Mouse (Mus musculus) cerebellum, adult 18-20 months (tissue): ENCODE results near the gene Mettl5.
A peak's percentile ranks its signal among the peaks of the same experiment; 100 is the strongest.
"Not testable (repeated sequence)": the region's sequence is repeated elsewhere in the genome, so short reads cannot be mapped to it uniquely, and the experiment has no call there.

Source experiments
- DNase-seq, 2 experiments: peaks; one replicate each; pipeline ENCODE4 v3.0.0; 2021

Mettl5 gene

GRCm38 (mm10) chr2:69885451-69886305, at the start of gene Mettl5:
TSS of gene Mettl5 (minus strand) at chr2:69885615.
- DNase-seq, result peak; percentile 83 to 89

- no peak for DNase-seq
Observed at GRCm38 (mm10) chr2:69924943-69925342, 39.5 kb upstream of the Mettl5 start.

GRCm38 (mm10) chr2:69917301-69917700, 31.9 kb upstream of the Mettl5 start:
- no peak for DNase-seq

GRCm38 (mm10) chr2:69912801-69913200, 27.4 kb upstream of the Mettl5 start:
- no peak for DNase-seq

GRCm38 (mm10) chr2:69907394-69907793, 22.0 kb upstream of the Mettl5 start:
- not testable (repeated sequence) for DNase-seq

GRCm38 (mm10) chr2:69903541-69903940, 18.1 kb upstream of the Mettl5 start:
- no peak for DNase-seq

GRCm38 (mm10) chr2:69897618-69898575, 12.5 kb upstream of the Mettl5 start:
- peak; percentile 46 to 64 for DNase-seq

- DNase-seq, result peak; percentile 97
Observed at GRCm38 (mm10) chr2:69897039-69897617, 11.7 kb upstream of the Mettl5 start, which contains the start of gene Ubr3. TSS of gene Ubr3 (plus strand) at chr2:69897246.

GRCm38 (mm10) chr2:69896224-69896581, 10.8 kb upstream of the Mettl5 start:
- DNase-seq, result no peak

- no peak for DNase-seq
Observed at GRCm38 (mm10) chr2:69895502-69896223, 10.2 kb upstream of the Mettl5 start.

- no peak for DNase-seq
Observed at GRCm38 (mm10) chr2:69893891-69894290, 8.5 kb upstream of the Mettl5 start.

GRCm38 (mm10) chr2:69893145-69893544, 7.7 kb upstream of the Mettl5 start:
- no peak for DNase-seq

GRCm38 (mm10) chr2:69890843-69891242, 5.4 kb upstream of the Mettl5 start:
- no peak for DNase-seq

- DNase-seq, result no peak
Observed at GRCm38 (mm10) chr2:69888957-69889356, 3.5 kb upstream of the Mettl5 start.

- DNase-seq, result no peak
Observed at GRCm38 (mm10) chr2:69885050-69885449, 365 bp downstream of the Mettl5 start.

- no peak for DNase-seq
Observed at GRCm38 (mm10) chr2:69884581-69884980, 834 bp downstream of the Mettl5 start.

- DNase-seq, result no peak
Observed at GRCm38 (mm10) chr2:69883990-69884391, 1.4 kb downstream of the Mettl5 start.

GRCm38 (mm10) chr2:69862117-69862657, 23.2 kb downstream of the Mettl5 start:
- DNase-seq, result no peak

- DNase-seq, result peak; percentile 94 to 96
Observed at GRCm38 (mm10) chr2:69861485-69862091, 23.8 kb downstream of the Mettl5 start, which contains the start of gene Ssb. TSS of gene Ssb (plus strand) at chr2:69861562.

- peak; percentile 42 to 51 for DNase-seq
Observed at GRCm38 (mm10) chr2:69860972-69861452, 24.4 kb downstream of the Mettl5 start.

- no peak for DNase-seq
Observed at GRCm38 (mm10) chr2:69857882-69858281, 27.5 kb downstream of the Mettl5 start.
